Mouse (Mus musculus) heart, embryonic 14.5 days (tissue): ENCODE measurements around the gene Olfr645. TPM values are rescaled to one million over a fixed set of nuclear protein-coding genes. Genes with fewer than 3 reads are reported as not detected.

ENCODE experiments used
- ATAC-seq: fragments of 200-750 bp; cut with Nextera tagmentation; 2 replicates; pipeline ENCODE4 v1.8.0; 2017; ENCODE audit warnings: low read depth, moderate TSS enrichment; ENCODE audit not compliant: insufficient number of reproducible peaks, insufficient read depth, low FRiP score
- H3K27ac ChIP-seq, 2 experiments: fragments of 200-500 bp in 1 of 2; fragments of 300-500 bp in 1 of 2; sonication (generic) in 1 of 2; replicated peaks in 1 of 2; 2 replicates each; pipeline ENCODE4 v1.5.1; 2012 to 2014; ENCODE audit warnings: low read depth in 2 of 2, low read length in 2 of 2, control low read depth in 1 of 2, mild to moderate bottlenecking in 1 of 2, mixed read lengths in 1 of 2; ENCODE audit not compliant: control insufficient read depth in 1 of 2, insufficient read depth in 1 of 2
- H3K27me3 ChIP-seq: fragments of 300-500 bp; sonication (generic); 2 replicates; pipeline ENCODE4 v1.6.1; 2014; ENCODE audit warnings: mild to moderate bottlenecking, low read length, control low read depth; ENCODE audit not compliant: control insufficient read depth, insufficient read depth
- H3K36me3 ChIP-seq: fragments of 300-500 bp; sonication (generic); 2 replicates; pipeline ENCODE4 v1.6.1; 2014; ENCODE audit warnings: mild to moderate bottlenecking, control low read depth, low read length, mixed read lengths; ENCODE audit not compliant: control insufficient read depth, insufficient read depth
- H3K4me1 ChIP-seq, 2 experiments: fragments of 200-500 bp in 1 of 2; fragments of 300-500 bp in 1 of 2; sonication (generic) in 1 of 2; 2 replicates each; pipeline ENCODE4 v1.6.1; 2012 to 2014; ENCODE audit warnings: low read length in 2 of 2, control low read depth in 1 of 2, mixed read lengths in 1 of 2; ENCODE audit not compliant: control insufficient read depth in 2 of 2, insufficient read depth in 2 of 2
- H3K4me2 ChIP-seq: fragments of 300-500 bp; sonication (generic); 2 replicates; pipeline ENCODE4 v1.6.1; 2014; ENCODE audit warnings: mild to moderate bottlenecking, low read length
- H3K4me3 ChIP-seq, 2 experiments: fragments of 200-500 bp in 1 of 2; fragments of 300-500 bp in 1 of 2; sonication (generic) in 1 of 2; 2 replicates each; pipeline ENCODE4 v1.5.1; 2012 to 2014; ENCODE audit warnings: low read length in 2 of 2, mild to moderate bottlenecking in 2 of 2, control low read depth in 1 of 2, low read depth in 1 of 2, moderate library complexity in 1 of 2; ENCODE audit not compliant: control insufficient read depth in 1 of 2, insufficient read depth in 1 of 2
- H3K9ac ChIP-seq: fragments of 300-500 bp; sonication (generic); 2 replicates; pipeline ENCODE4 v1.6.1; 2014; ENCODE audit warnings: mild to moderate bottlenecking, low read length
- H3K9me3 ChIP-seq: fragments of 300-500 bp; sonication (generic); 2 replicates; pipeline ENCODE4 v1.6.1; 2016; ENCODE audit warnings: low read length, control low read depth; ENCODE audit not compliant: control insufficient read depth
- WGBS: fragments of 180-500 bp; shearing (Covaris S2); extraction: QIAGEN DNeasy Blood & Tissue Kit; methylation state at CpG from one replicate; pipeline ENCODE4 v1.1.7; 2014; 5-methylcytosine and 5-hydroxymethylcytosine counted together
- polyA plus RNA-seq: library from polyadenylated mRNA; unstranded; fragments of >200 nt; fragmentation: Nextera tagmentation; extraction: Ambion mirVana; gene quantifications from 2 replicates; pipeline ENCODE4 v1.2.1, GENCODE M21; 2014

Olfr645 gene
- polyA plus RNA-seq, 1 experiment from 2014 or later, result not detected

- Histone ChIP-seq H3K27me3 (no peaks in the 10 kb centered on the region), H3K4me1 (no peaks in the 10 kb centered on the region), H3K9ac (no peak overlapping the region), H3K4me3 (no peak overlapping the region), H3K9me3 (no peaks in the 10 kb centered on the region), H3K36me3 (no peaks in the 10 kb centered on the region), H3K27ac (no peak overlapping the region), H3K4me2 (no peak overlapping the region)
- WGBS, result 82% methylated on average over 4 of the region's 4 CpGs
- no peak for ATAC-seq
These were observed 34.5 kb downstream of the Olfr645 start for GRCm38 (mm10) chr7:104050745-104051144.

GRCm38 (mm10) chr7:104035145-104035544 is 50.1 kb downstream of the Olfr645 start, which contains the start of gene Olfr641:
Gene Olfr641, plus strand, starts transcription at chr7:104035445.
- WGBS, result 60% methylated on average over 1 of the region's 1 CpGs
- Histone ChIP-seq H3K27ac (no peak within 1 kb of the TSS), H3K9me3 (no peaks in the 10 kb centered on the region), H3K4me1 (no peaks in the 10 kb centered on the region), H3K4me2 (no peak within 1 kb of the TSS), H3K4me3 (no peak within 1 kb of the TSS), H3K9ac (no peak within 1 kb of the TSS), H3K27me3 (no peaks in the 10 kb centered on the region), H3K36me3 (no peaks in the 10 kb centered on the region)
- no peak for ATAC-seq

Other genes starting within 250 kb of the Olfr645 start
- gene Hbb-bh2, start 244.9 kb downstream of the Olfr645 start, polyA plus RNA-seq, result not detected in 2 replicates
- gene Hbb-bh1, start 242.3 kb downstream of the Olfr645 start, polyA plus RNA-seq, result 15.5 and 17.8 TPM in 2 replicates
- gene Hbb-y, start 232.2 kb downstream of the Olfr645 start, polyA plus RNA-seq, result 2,227 and 2,640 TPM in 2 replicates
- gene Olfr66, start 199.2 kb downstream of the Olfr645 start, polyA plus RNA-seq, result not detected in 2 replicates
- gene Olfr64, start 191.0 kb downstream of the Olfr645 start, polyA plus RNA-seq, result not detected in 2 replicates
- not detected in 2 replicates for gene Olfr65, start 182.0 kb downstream of the Olfr645 start, polyA plus RNA-seq
- gene Olfr631, start 156.6 kb downstream of the Olfr645 start, polyA plus RNA-seq, result not detected in 2 replicates
- not detected in 2 replicates for gene Olfr632, start 151.1 kb downstream of the Olfr645 start, polyA plus RNA-seq
- not detected in 2 replicates for gene Olfr633, start 141.0 kb downstream of the Olfr645 start, polyA plus RNA-seq
- gene Olfr635, start 114.3 kb downstream of the Olfr645 start, polyA plus RNA-seq, result not detected in 2 replicates
- not detected in 2 replicates for gene Olfr638, start 86.7 kb downstream of the Olfr645 start, polyA plus RNA-seq
- gene Olfr639, start 68.2 kb downstream of the Olfr645 start, polyA plus RNA-seq, result 0.03 TPM in 1 of 2 replicates, not detected in the other
- not detected in 2 replicates for gene Olfr640, start 59.9 kb downstream of the Olfr645 start, polyA plus RNA-seq
- gene Olfr641, start 50.0 kb downstream of the Olfr645 start, polyA plus RNA-seq, result not detected in 2 replicates
- not detected in 2 replicates for gene Olfr642, start 32.8 kb downstream of the Olfr645 start, polyA plus RNA-seq
- gene 4930516K23Rik, start 24.0 kb downstream of the Olfr645 start, polyA plus RNA-seq, result not detected in 2 replicates
- gene Olfr644, start 13.6 kb downstream of the Olfr645 start, polyA plus RNA-seq, result not detected in 2 replicates
- not detected in 2 replicates for gene Olfr646, start 19.4 kb upstream of the Olfr645 start, polyA plus RNA-seq
- gene Ubqln5, start 44.4 kb upstream of the Olfr645 start, polyA plus RNA-seq, result not detected in 2 replicates
- not detected in 2 replicates for gene Olfr643, start 51.9 kb upstream of the Olfr645 start, polyA plus RNA-seq
- not detected in 2 replicates for gene Ubqln3, start 57.8 kb upstream of the Olfr645 start, polyA plus RNA-seq
- not detected in 2 replicates for gene Ubqlnl, start 65.1 kb upstream of the Olfr645 start, polyA plus RNA-seq
- gene Olfm5, start 79.4 kb upstream of the Olfr645 start, polyA plus RNA-seq, result not detected in 2 replicates
- 0.08 and 0.39 TPM in 2 replicates for gene Olfr648, start 97.9 kb upstream of the Olfr645 start, polyA plus RNA-seq
- not detected in 2 replicates for gene Olfr649, start 110.5 kb upstream of the Olfr645 start, polyA plus RNA-seq
- gene Trim6, start 133.3 kb upstream of the Olfr645 start, polyA plus RNA-seq, result 1.9 and 2.3 TPM in 2 replicates
- 3.6 and 4.7 TPM in 2 replicates for gene Trim34a, start 159.0 kb upstream of the Olfr645 start, polyA plus RNA-seq
- 0.47 and 0.54 TPM in 2 replicates for gene Trim5, start 202.6 kb upstream of the Olfr645 start, polyA plus RNA-seq
- gene Trim12a, start 230.0 kb upstream of the Olfr645 start, polyA plus RNA-seq, result 8.0 and 9.5 TPM in 2 replicates
- 0.20 TPM in 1 of 2 replicates, not detected in the other for gene Trim34b, start 244.0 kb upstream of the Olfr645 start, polyA plus RNA-seq